Mouse (Mus musculus) liver, embryonic 12.5 days (tissue): ENCODE results near the gene Olfr1359. TPM values are rescaled to one million over a fixed set of nuclear protein-coding genes. Genes with fewer than 3 reads are reported as not detected.
"Not testable (repeated sequence)": the region's sequence is repeated elsewhere in the genome, so short reads cannot be mapped to it uniquely, and the experiment has no call there.

Experiments
- ATAC-seq: fragments of 200-750 bp; cut with Nextera tagmentation; 2 replicates; pipeline ENCODE4 v1.8.0; 2017; ENCODE audit warnings: moderate number of reproducible peaks, mild to moderate bottlenecking, moderate library complexity
- H3K27ac ChIP-seq: fragments of 300-500 bp; sonication (generic); 2 replicates; pipeline ENCODE4 v1.5.1; 2016; ENCODE audit warnings: mild to moderate bottlenecking
- H3K27me3 ChIP-seq: fragments of 300-500 bp; sonication (generic); replicated peaks from 2 replicates; pipeline ENCODE4 v1.6.1; 2016; ENCODE audit warnings: mild to moderate bottlenecking, moderate library complexity
- H3K36me3 ChIP-seq: fragments of 300-500 bp; sonication (generic); 2 replicates; pipeline ENCODE4 v1.6.1; 2016; ENCODE audit warnings: mild to moderate bottlenecking, moderate library complexity
- H3K4me1 ChIP-seq: fragments of 300-500 bp; sonication (generic); 2 replicates; pipeline ENCODE4 v1.6.1; 2016
- H3K4me2 ChIP-seq: fragments of 300-500 bp; sonication (generic); 2 replicates; pipeline ENCODE4 v1.6.1; 2016; ENCODE audit warnings: mild to moderate bottlenecking, moderate library complexity
- H3K4me3 ChIP-seq: fragments of 300-500 bp; sonication (generic); 2 replicates; pipeline ENCODE4 v1.5.1; 2016; ENCODE audit warnings: mild to moderate bottlenecking, moderate library complexity
- H3K9ac ChIP-seq: fragments of 300-500 bp; sonication (generic); 2 replicates; pipeline ENCODE4 v1.6.1; 2016; ENCODE audit warnings: mild to moderate bottlenecking, moderate library complexity
- H3K9me3 ChIP-seq: fragments of 300-500 bp; sonication (generic); replicated peaks from 2 replicates; pipeline ENCODE4 v1.6.1; 2016; ENCODE audit warnings: mild to moderate bottlenecking, moderate library complexity
- WGBS: fragments of 180-500 bp; shearing (Covaris S2); methylation state at CpG from one replicate; pipeline ENCODE4 v1.1.7; 2016; ENCODE audit not compliant: insufficient replicate concordance; 5-methylcytosine and 5-hydroxymethylcytosine counted together
- polyA plus RNA-seq: library from polyadenylated mRNA; unstranded; fragments of >200 nt; fragmentation: Nextera tagmentation; extraction: Ambion mirVana; gene quantifications from 2 replicates; pipeline ENCODE4 v1.2.1, GENCODE M21; 2016

Gene Olfr1359
- polyA plus RNA-seq, 1 experiment from 2014 or later = not detected

DNA sequence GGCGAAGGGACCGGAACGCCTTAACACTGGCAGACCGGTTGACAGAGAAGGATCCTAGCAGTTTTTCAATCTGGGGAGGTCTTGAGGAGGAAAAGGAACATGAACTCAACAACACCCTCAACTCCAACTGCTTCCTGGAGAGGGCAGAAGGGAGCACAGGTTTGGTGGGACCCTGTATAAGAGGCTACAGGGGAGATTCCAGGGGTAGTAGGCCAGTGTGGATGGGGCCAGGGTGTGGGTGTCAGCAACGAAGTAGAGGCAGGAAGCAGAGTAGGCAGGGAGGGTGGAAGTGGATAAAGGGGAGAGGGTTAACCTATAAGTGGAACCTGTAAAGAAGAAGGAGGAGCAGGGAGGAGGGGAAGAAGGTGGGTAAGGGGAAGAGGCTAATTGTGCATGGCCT, 35.6 kb downstream of the Olfr1359 start:
- peaks cover 33% of the 10 kb centered on the region for H3K4me1 ChIP-seq
- no peaks in the 10 kb centered on the region for H3K9me3 ChIP-seq
- no peaks in the 10 kb centered on the region for H3K36me3 ChIP-seq
- H3K27ac ChIP-seq = peak overlapping the region; percentile 95
- peak overlapping the region; percentile 77 for H3K4me2 ChIP-seq
- ATAC-seq = no peak
- no peaks in the 10 kb centered on the region for H3K27me3 ChIP-seq
- H3K9ac ChIP-seq = peak overlapping the region; percentile 77
- H3K4me3 ChIP-seq = no peak overlapping the region
- 76% methylated on average over 5 of the region's 5 CpGs for WGBS

DNA sequence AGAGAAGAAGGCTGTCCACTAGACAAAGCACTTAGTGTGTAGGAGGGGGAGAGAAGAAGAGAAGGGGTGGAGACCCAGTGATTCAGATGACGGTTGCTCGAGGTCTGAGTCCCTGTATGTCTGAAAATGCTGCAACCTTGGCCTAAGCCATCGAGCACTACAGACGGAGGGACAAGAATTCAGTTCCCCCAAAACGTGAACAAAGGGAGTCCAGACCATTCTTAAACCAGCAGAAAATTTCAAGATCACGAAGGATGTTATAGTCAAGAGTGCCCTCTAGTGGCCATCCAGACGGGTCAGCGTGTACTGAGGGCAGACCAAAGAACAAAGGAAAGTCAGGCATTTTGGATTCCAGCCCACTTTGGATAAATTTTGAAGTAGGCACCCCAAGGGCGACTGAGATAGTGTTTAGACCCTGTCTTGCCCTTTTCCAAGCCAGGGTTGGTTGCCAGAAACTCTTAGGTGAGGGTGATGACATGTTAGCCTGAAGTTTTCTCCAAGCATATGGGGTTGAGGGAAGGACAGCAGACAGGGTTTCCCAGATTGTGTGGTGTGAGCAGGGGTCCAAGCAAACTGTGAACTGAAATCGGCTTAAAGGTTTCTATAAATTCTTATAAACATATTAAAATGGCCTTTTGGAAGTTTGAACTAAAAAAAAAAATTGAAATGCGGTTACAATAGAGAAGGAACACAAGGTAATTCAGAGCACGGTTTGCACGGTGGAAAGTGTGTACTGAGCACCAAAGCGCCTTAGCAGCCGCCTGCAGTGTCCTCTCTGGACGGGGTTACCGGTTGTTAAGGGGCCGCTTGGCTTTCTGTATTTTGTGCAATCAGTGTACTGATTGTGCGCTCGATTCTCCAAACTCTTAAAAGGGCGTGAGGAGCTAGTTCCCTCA, 36.3 kb downstream of the Olfr1359 start:
- Histone ChIP-seq H3K4me3 (peak overlapping the region; percentile 62), H3K9ac (peak overlapping the region; percentile 77), H3K36me3 (no peaks in the 10 kb centered on the region), H3K4me1 (peaks cover 33% of the 10 kb centered on the region), H3K27ac (peak overlapping the region; percentile 95), H3K9me3 (no peaks in the 10 kb centered on the region), H3K27me3 (no peaks in the 10 kb centered on the region), H3K4me2 (peak overlapping the region; percentile 77)
- ATAC-seq = peak; percentile 62
- WGBS = under 1% methylated on average over 21 of the region's 21 CpGs

DNA sequence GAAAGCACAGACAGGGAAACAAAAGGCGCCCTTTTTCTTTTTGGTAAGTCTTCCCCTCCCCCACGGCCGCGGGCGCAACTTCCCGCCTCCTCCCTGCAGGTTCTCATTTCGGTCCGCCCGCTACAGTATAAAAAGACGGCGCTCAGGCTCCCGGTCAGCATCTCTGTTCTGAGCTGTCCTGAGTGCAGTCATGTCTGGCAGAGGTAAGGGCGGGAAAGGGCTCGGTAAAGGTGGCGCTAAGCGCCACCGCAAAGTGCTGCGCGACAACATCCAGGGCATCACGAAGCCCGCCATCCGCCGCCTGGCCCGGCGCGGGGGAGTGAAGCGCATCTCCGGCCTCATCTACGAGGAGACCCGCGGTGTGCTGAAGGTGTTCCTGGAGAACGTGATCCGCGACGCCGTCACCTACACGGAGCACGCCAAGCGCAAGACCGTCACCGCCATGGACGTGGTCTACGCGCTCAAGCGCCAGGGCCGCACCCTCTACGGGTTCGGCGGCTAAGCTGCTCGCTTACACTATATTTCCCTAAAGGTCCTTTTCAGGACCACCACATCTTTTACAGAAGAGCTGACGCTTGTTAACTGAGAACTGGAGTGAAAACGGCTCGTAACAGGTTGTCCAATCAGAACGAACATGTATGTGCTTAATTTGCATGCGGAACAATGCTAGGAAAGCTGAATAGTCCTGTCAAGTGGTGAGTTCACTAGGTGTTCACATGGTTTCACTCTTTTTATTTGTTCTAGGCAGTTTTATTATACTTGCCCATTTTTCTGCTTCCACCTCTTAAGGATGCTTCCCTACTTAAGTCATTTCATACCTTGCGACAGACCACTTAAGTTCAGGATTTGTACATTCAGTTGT, 37.2 kb downstream of the Olfr1359 start, which contains the start of gene Hist1h4j:
TSS of gene Hist1h4j (plus strand) at position 159 of the 862 bp plus-strand sequence.
- peak within 1 kb of the TSS; percentile 62 for H3K4me3 ChIP-seq
- H3K4me2 ChIP-seq = peak within 1 kb of the TSS; percentile 77
- peak within 1 kb of the TSS; percentile 77 for H3K9ac ChIP-seq
- peak within 1 kb of the TSS; percentile 95 for H3K27ac ChIP-seq
- peak; percentile 91 for ATAC-seq
- not testable (repeated sequence) for H3K9me3 ChIP-seq, H3K36me3 ChIP-seq, H3K27me3 ChIP-seq
- WGBS = under 1% methylated on average over 48 of the region's 56 CpGs
- peaks cover 39% of the 10 kb centered on the region for H3K4me1 ChIP-seq

DNA sequence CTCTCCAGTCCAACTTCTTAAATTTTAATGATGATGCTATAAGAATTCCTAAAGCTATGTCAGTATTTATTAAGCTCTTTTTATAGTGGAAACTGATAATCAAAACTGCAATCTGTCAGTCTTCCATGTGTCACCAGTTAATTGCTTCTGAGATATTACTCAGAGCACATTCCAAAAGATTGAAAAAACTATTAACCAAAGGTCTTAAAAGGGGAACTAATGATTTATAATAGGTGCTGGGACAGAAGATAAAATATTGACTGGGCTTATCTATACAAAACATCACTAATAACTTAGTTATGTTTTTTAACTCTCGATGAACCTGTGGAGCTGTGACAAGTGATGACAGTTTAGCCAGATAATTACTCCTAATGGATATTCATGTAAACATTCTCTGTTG, 47.1 kb downstream of the Olfr1359 start:
- 30% methylated on average over 1 of the region's 1 CpGs for WGBS

DNA sequence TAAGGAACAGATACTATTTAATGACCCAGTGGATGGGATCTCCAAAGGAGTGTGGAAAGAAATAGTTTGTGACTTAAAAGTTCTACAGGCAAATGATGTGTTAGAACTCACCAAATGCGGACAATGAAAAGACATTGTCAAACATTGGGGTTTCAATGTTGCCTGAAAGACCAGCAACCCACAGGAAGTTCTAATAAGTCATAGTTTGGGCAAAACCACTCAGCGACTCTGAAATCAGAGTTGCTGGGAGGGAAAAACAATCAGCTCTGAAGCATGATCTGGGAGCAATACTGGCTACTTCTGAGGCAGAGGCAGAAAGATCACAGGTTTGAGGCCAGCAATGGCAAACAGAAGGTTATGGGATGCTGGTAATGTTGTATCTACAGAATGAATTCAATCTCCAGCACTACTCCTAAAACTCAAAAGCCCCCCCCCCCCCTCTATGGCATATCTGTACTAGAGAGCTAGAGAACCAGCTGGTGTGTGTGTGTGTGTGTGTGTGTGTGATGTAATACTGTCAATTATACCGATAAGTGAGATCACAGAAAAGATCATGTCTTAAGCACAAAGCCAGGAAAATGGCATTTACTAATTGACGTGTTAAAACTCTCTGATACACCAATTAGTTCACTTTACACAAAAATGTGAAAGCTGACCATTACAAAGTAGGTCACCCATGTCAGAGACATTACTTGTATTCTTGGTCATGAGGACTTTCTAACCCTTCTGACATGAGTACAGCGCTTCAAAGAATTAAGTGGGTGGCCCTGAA, 51.7 kb downstream of the Olfr1359 start:
- no peak for ATAC-seq
- Histone ChIP-seq H3K4me2 (peak overlapping the region; percentile 68), H3K27me3 (no peaks in the 10 kb centered on the region), H3K9me3 (no peaks in the 10 kb centered on the region), H3K4me3 (peak overlapping the region; percentile 61), H3K4me1 (peaks cover 49% of the 10 kb centered on the region), H3K36me3 (peaks cover 4% of the 10 kb centered on the region), H3K9ac (peak overlapping the region; percentile 80), H3K27ac (peak overlapping the region; percentile 99)
- WGBS = under 1% methylated on average over 5 of the region's 5 CpGs

More for the DNA sequence above, 47.1 kb downstream of the Olfr1359 start:
- H3K4me3 ChIP-seq = no peak overlapping the region
- H3K4me1 ChIP-seq = peaks cover 29% of the 10 kb centered on the region
- no peaks in the 10 kb centered on the region for H3K27me3 ChIP-seq
- ATAC-seq = no peak
- peaks cover 4% of the 10 kb centered on the region for H3K36me3 ChIP-seq
- H3K9me3 ChIP-seq = no peaks in the 10 kb centered on the region
- H3K9ac ChIP-seq = no peak overlapping the region
- H3K27ac ChIP-seq = no peak overlapping the region
- H3K4me2 ChIP-seq = no peak overlapping the region

DNA sequence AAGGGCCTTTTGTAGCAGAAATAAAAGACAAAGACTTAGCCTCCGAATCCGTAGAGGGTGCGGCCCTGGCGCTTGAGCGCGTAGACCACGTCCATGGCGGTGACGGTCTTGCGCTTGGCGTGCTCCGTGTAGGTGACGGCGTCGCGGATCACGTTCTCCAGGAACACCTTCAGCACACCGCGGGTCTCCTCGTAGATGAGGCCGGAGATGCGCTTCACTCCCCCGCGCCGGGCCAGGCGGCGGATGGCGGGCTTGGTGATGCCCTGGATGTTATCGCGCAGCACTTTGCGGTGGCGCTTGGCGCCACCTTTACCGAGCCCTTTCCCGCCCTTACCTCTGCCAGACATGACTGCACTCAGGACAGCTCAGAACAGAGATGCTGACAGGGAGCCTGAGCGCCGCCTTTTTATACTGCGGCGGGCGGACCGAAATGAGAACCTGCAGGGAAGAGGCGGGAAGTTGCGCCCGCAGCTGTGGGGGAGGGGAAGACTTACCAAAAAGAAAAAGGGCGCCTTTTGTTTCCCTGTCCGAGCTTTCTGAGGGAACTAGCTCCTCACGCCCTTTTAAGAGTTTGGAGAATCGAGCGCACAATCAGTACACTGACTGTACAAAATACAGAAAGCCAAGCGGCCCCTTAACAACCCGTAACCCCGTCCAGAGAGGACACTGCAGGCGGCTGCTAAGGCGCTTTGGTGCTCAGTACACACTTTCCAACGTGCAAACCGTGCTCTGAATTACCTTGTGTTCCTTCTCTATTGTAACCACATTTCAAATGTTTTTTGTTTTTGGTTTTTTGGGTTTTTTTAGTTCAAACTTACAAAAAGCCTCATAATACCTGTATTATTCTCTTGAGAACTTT, 52.5 kb downstream of the Olfr1359 start, which contains the start of gene Hist1h4k:
TSS of gene Hist1h4k (minus strand) at position 347 of the 859 bp plus-strand sequence.
- H3K27ac ChIP-seq = peak within 1 kb of the TSS; percentile 99
- H3K4me1 ChIP-seq = peaks cover 46% of the 10 kb centered on the region
- H3K9ac ChIP-seq = peak within 1 kb of the TSS; percentile 80
- peak within 1 kb of the TSS; percentile 61 for H3K4me3 ChIP-seq
- not testable (repeated sequence) for H3K27me3 ChIP-seq, H3K36me3 ChIP-seq, H3K9me3 ChIP-seq
- under 1% methylated on average over 41 of the region's 56 CpGs for WGBS
- peak; percentile 64 for ATAC-seq
- peak within 1 kb of the TSS; percentile 69 for H3K4me2 ChIP-seq

DNA sequence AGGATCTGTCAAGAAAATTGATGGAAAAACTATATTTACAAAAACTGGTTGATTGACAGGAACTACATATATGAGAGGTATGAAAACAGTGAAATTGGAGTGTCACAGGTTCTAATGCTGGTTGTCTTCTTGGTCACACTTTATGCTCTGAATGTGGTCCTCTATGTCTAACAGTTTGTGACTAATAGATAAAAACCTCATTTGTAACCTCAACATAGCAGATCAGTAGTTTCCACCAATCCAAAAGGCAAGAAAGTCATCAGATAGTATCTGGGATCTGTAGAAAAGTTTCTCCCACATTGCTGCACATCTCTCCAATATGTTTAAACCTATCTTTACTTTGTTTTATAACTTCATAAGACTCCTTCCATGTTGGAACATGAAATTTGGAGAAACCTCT, 53.5 kb downstream of the Olfr1359 start:
- no peak for ATAC-seq
- Histone ChIP-seq H3K9ac (peak overlapping the region; percentile 80), H3K4me1 (peaks cover 43% of the 10 kb centered on the region), H3K9me3 (no peaks in the 10 kb centered on the region), H3K27me3 (no peaks in the 10 kb centered on the region), H3K4me2 (peak overlapping the region; percentile 69), H3K36me3 (peaks cover 4% of the 10 kb centered on the region), H3K27ac (peak overlapping the region; percentile 99), H3K4me3 (peak overlapping the region; percentile 56; the same call in 1 of the 2 replicates)

DNA sequence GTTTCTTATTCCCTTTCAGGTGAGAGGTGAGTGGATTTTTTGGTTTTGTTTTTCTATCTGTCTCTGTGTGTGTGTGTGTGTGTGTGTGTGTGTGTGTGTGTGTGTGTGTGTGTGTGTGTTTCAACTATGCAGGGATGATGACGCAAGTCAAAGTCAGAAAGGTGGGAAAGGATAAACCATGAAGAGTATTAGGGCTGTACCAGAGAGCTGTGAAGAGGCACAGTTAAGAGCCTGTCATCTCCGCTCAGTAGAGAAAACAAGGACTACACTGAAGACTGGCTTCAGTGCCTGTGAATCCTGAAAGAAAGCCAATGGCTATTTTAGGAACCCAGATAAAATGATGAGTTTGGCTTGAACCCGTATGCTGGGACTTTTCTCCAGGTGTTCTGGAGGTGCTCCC, 53.9 kb downstream of the Olfr1359 start:
- H3K36me3 ChIP-seq = peaks cover 4% of the 10 kb centered on the region
- 38% methylated on average over 3 of the region's 3 CpGs for WGBS
- ATAC-seq = no peak
- H3K4me1 ChIP-seq = peaks cover 44% of the 10 kb centered on the region
- H3K9ac ChIP-seq = peak overlapping the region; percentile 80
- H3K4me2 ChIP-seq = peak overlapping the region; percentile 69
- peak overlapping the region; percentile 99 for H3K27ac ChIP-seq
- no peaks in the 10 kb centered on the region for H3K9me3 ChIP-seq
- H3K4me3 ChIP-seq = peak overlapping the region; percentile 56
- no peaks in the 10 kb centered on the region for H3K27me3 ChIP-seq

DNA sequence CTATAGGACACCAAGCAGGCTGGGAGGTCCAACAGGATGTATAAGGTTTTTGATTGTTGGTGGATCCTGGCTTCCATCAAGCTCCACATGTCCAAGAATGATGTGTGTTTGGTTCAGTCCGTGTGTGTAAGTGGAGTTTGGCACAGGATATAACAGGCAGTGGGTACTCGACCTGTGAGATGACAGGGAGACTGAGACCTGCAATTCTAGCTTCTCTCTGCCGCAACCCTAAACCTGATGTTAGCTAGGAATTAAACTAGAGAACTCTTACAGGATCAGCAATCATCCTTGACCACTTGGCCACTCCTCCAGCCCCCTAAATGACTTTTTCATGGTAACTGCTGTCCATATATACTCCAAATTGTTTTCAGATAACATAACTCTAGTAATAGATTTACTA, 54.4 kb downstream of the Olfr1359 start:
- peaks cover 41% of the 10 kb centered on the region for H3K4me1 ChIP-seq
- H3K9me3 ChIP-seq = no peaks in the 10 kb centered on the region
- WGBS = 34% methylated on average over 3 of the region's 3 CpGs
- no peak for ATAC-seq
- peaks cover 2% of the 10 kb centered on the region for H3K36me3 ChIP-seq
- H3K4me3 ChIP-seq = peak overlapping the region; percentile 56
- no peaks in the 10 kb centered on the region for H3K27me3 ChIP-seq
- peak overlapping the region; percentile 99 for H3K27ac ChIP-seq
- peak overlapping the region; percentile 80 for H3K9ac ChIP-seq
- peak overlapping the region; percentile 69 for H3K4me2 ChIP-seq

DNA sequence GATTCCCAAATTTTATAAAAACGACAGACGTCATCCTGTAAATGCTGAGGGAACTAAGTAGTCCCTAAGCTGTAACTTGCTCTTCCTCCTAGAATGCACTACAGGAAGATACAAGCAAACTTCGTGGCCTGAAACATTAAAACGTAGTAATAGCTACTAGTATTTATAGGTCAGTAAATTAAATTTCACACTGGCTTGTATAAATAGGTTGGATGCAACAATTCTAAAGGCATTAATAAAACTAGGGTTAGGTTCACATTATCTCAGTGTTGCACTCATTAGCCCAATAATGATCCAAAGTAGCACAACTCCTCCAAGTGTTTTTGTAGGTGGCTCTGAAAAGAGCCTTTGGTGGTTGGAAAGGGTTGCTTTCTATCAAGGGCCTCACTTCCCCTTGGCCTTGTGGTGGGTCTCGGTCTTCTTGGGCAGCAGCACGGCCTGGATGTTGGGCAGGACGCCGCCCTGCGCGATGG, 55.2 kb downstream of the Olfr1359 start:
- Histone ChIP-seq H3K27me3 (no peaks in the 10 kb centered on the region), H3K4me3 (peak overlapping the region; percentile 56), H3K27ac (peak overlapping the region; percentile 99), H3K9ac (peak overlapping the region; percentile 80), H3K36me3 (no peaks in the 10 kb centered on the region), H3K4me1 (peaks cover 37% of the 10 kb centered on the region), H3K4me2 (peak overlapping the region; percentile 69), H3K9me3 (no peaks in the 10 kb centered on the region)
- no peak for ATAC-seq
- WGBS = under 1% methylated on average over 10 of the region's 10 CpGs
